9 mouse cellular contexts compared by ENCODE assay signal in the genomic region with DNA sequence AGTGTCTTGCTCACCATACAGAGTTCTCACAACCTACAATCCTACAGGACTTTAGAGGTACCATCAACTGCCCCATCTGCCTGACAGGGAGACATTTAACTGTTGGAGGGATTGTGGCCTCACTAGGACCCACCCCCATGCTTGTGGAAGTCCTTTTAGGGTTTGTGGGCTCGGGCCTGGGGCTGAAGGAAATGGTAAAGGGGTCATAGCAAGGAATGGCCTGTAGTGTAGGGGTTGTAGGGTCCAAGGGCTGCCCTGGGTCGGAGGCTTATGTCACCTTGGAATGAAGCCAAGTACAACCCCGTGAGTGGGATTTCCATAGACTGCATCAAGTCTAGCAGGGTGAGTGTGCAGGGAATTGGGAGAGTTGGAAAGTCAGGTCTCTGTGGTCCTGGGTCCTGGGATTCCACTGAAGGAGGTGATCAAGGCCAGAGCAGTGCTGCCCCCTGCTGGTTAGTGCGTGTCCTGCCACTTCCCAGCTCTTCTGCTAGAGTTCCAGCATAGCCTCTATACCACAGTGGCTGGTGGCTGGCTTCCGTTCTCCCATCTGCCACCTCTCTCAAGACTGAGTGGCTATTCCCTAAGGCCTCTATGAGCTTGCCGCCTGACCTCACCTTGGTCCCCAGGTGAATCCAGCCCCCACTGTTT. TPM values are rescaled to one million over a fixed set of nuclear protein-coding genes. Genes with fewer than 3 reads are reported as not detected.
A peak's percentile ranks its signal among the peaks of the same experiment; 100 is the strongest.
DNase-seq lines count a peak whose midpoint lies in the region; ATAC-seq and TF ChIP-seq lines count a peak whose summit lies in the region.
"Had no signal": no experiment of that assay in that cellular context is flagged by ENCODE, and none has a peak within 500 bp of the region (broad histone marks: within the 10 kb centered on the region; RNA-seq: fewer than 3 reads in every experiment).

No protein-coding gene starts in this region.

- no peaks in the 10 kb centered on the region for H3K27me3 ChIP-seq in Patski
- H3K27me3 ChIP-seq in liver, adult 2 months (ENCODE audit: control insufficient read depth, insufficient read depth, low read length) = no peaks in the 10 kb centered on the region
- H3K27me3 ChIP-seq: neural tube, embryonic 12.5 days had no signal

- no peaks in the 10 kb centered on the region for H3K79me2 ChIP-seq in liver, adult 2 months (ENCODE audit: control insufficient read depth, insufficient read depth, low read length)

- peak; percentile 49 for ATAC-seq in Patski
- ATAC-seq in erythroblast, adult 5-6 weeks (replicated peaks; ENCODE audit: low FRiP score, poor library complexity, severe bottlenecking) = no peak

- CTCF ChIA-PET in Patski (lab: Charles Lee) = interaction anchor here (0.7 to 2.9 kb wide), 8 partner anchors 11 to 59 kb away, joined by 3 to 32 read pairs (median 5); partner anchors contain the start of gene Prr5

- no peak overlapping the region for H3K4me3 ChIP-seq in left cerebral cortex, adult 2 months
- H3K4me3 ChIP-seq in liver, adult 2 months (ENCODE audit: insufficient read depth, low read depth, low read length) = no peak overlapping the region
- H3K4me3 ChIP-seq: neural tube, embryonic 12.5 days had no signal

- DNase-seq in left cerebral cortex, adult 2 months (ENCODE audit: extremely low spot score in 1 of 2, low spot score in 2 of 2) = peak; percentile 36 to 47
- DNase-seq in left cerebral cortex, adult 8-10 months (ENCODE audit: low spot score in 2 of 2) = no peak
- no peak for DNase-seq in Patski (ENCODE audit: low read depth, low spot score)
- peak; percentile 58 to 74 for DNase-seq in cerebellum, postnatal 4 days (ENCODE audit: low spot score in 2 of 2)
- peak; percentile 62 for DNase-seq in induced T-regulatory cell, adult 2 months (ENCODE audit: low read depth)
- DNase-seq in liver, adult 2 months (ENCODE audit: extremely low read depth, low read depth, low spot score) = peak; percentile 33
- DNase-seq in right cerebral cortex, postnatal 14 days = peak; percentile 63

- in situ Hi-C loops in Patski (cut with MboI; ENCODE audit: low pct_unique_long_range_greater_than_20kb) = no loop called here

- POLR2A ChIA-PET in Patski (lab: Charles Lee) = no interaction called here

- peak; percentile 76 for TF ChIP-seq CTCF in left cerebral cortex, adult 2 months (IDR thresholded peaks at IDR 0.05)
- TF ChIP-seq CTCF in Patski (IDR thresholded peaks at IDR 0.05) = no peak
- peak; percentile 98 for TF ChIP-seq CTCF in liver, adult 2 months (IDR thresholded peaks at IDR 0.05; ENCODE audit: low read depth, low read length)

- H3K9ac ChIP-seq in liver, adult 2 months (ENCODE audit: low read depth, low read length) = no peak overlapping the region
- H3K9ac ChIP-seq: neural tube, embryonic 12.5 days had no signal

- 51% methylated on average over 6 of the region's 6 CpGs for WGBS in liver, adult 2 months

- H3K27ac ChIP-seq in left cerebral cortex, adult 2 months = no peak overlapping the region
- H3K27ac ChIP-seq in liver, adult 2 months (replicated peaks; ENCODE audit: insufficient read depth, low read depth, low read length) = no peak overlapping the region
- H3K27ac ChIP-seq: neural tube, embryonic 12.5 days had no signal

- no peaks in the 10 kb centered on the region for H3K36me3 ChIP-seq in liver, adult 2 months (ENCODE audit: control insufficient read depth, insufficient read depth, low read length)
- H3K36me3 ChIP-seq: neural tube, embryonic 12.5 days had no signal

- intact Hi-C loops in left cerebral cortex, adult 2 months (cut with DNase I) = loop anchor here (2.0 kb wide), 1 partner anchor 25 kb away; no protein-coding TSS in a partner anchor

- no peaks in the 10 kb centered on the region for H3K4me1 ChIP-seq in liver, adult 2 months (ENCODE audit: control insufficient read depth, insufficient read depth, low read length)

- no peak for TF ChIP-seq POLR2A in liver, adult 2 months (IDR thresholded peaks at IDR 0.05; ENCODE audit: extremely low read depth, insufficient read depth, low read length)

RNA-seq across cellular contexts. Expression of gene Arhgap8, which starts 19.6 kb away (rescaled TPM):
- not detected for total RNA-seq in left cerebral cortex, adult 2 months (2021)
- total RNA-seq in left cerebral cortex, adult 8-10 months (2022) = under 1 TPM in 2 of 4 experiments, not detected in 2; 0.26 to 0.28 TPM
- 0.39 TPM for polyA plus RNA-seq in Patski (2021)
- not detected in 2 replicates for total RNA-seq in liver, adult 2 months (2014; rRNA removed)
- 0.20 TPM in 1 of 2 replicates, not detected in the other for polyA plus RNA-seq in liver, adult 2 months (2012; rRNA removed)
- not detected in 2 replicates for total RNA-seq in erythroblast, adult 5-6 weeks (2015; ENCODE audit: low replicate concordance)
- not detected in 2 replicates for total RNA-seq in erythroblast, adult 5-6 weeks (2017; ENCODE audit: low replicate concordance)

RNA-seq across cellular contexts. Expression of gene Prr5, which starts 30.9 kb away (rescaled TPM):
- total RNA-seq in left cerebral cortex, adult 2 months (2021) = 10 to 100 TPM; 13.8 to 14.1 TPM
- 10 to 100 TPM in 2 of 4 experiments, 1 to 10 TPM in 2; 9.1 to 13.9 (median 10.2) TPM for total RNA-seq in left cerebral cortex, adult 8-10 months (2022)
- polyA plus RNA-seq in Patski (2021) = 15.6 TPM
- total RNA-seq in liver, adult 2 months (2014; rRNA removed) = 2.2 and 2.6 TPM in 2 replicates
- polyA plus RNA-seq in liver, adult 2 months (2012; rRNA removed) = 9.4 and 10.6 TPM in 2 replicates
- total RNA-seq in erythroblast, adult 5-6 weeks (2015; ENCODE audit: low replicate concordance) = 0.84 TPM in 1 of 2 replicates, not detected in the other
- total RNA-seq in erythroblast, adult 5-6 weeks (2017; ENCODE audit: low replicate concordance) = 0.09 TPM in 1 of 2 replicates, not detected in the other

Comparison
In these comparisons a context has a peak if more than half of its experiments do, and no peak if none do; other contexts are left out.
1. DNase-seq: peak in left cerebral cortex, adult 2 months (2 of 2), cerebellum, postnatal 4 days (2 of 2), induced T-regulatory cell, adult 2 months (single experiment), liver, adult 2 months (single experiment) and right cerebral cortex, postnatal 14 days (single experiment); none in left cerebral cortex, adult 8-10 months (0 of 2) and Patski (single experiment).